In genomic region chr5:34195786-34196185, GRCm38 (mm10) we compare ENCODE assay signal across 26 mouse cellular contexts. TPM values are rescaled to one million over a fixed set of nuclear protein-coding genes. Genes with fewer than 3 reads are reported as not detected.
DNase-seq lines count a peak whose midpoint lies in the region; ATAC-seq lines count a peak whose summit lies in the region.
"Had no signal": no experiment of that assay in that cellular context is flagged by ENCODE, and none has a peak within 500 bp of the region (broad histone marks: within the 10 kb centered on the region; RNA-seq: fewer than 3 reads in every experiment).

No protein-coding gene starts in this region.

- H3K27me3 ChIP-seq in heart, embryonic 11.5 days (ENCODE audit: control insufficient read depth, insufficient read depth, low read length) = no peaks in the 10 kb centered on the region
- no peaks in the 10 kb centered on the region for H3K27me3 ChIP-seq in midbrain, embryonic 10.5 days (ENCODE audit: low read depth, poor library complexity, severe bottlenecking)
- H3K27me3 ChIP-seq in midbrain, embryonic 16.5 days (ENCODE audit: control insufficient read depth, insufficient read depth, low read depth, low read length) = no peaks in the 10 kb centered on the region
- H3K27me3 ChIP-seq: embryonic facial prominence, embryonic 12.5 days; forebrain, embryonic 15.5 days; heart, embryonic 15.5 days; lung, embryonic 15.5 days; midbrain, embryonic 13.5 days had no signal

- no peak overlapping the region for H3K27ac ChIP-seq in heart, embryonic 11.5 days (ENCODE audit: low read depth, low read length)
- 0 out of 2 replicates have a peak overlapping the region, but pooled peaks have one; percentile 9 for H3K27ac ChIP-seq in midbrain, embryonic 10.5 days (replicated peaks)
- H3K27ac ChIP-seq in midbrain, embryonic 16.5 days (ENCODE audit: low read length) = no peak overlapping the region
- H3K27ac ChIP-seq: embryonic facial prominence, embryonic 12.5 days; forebrain, embryonic 15.5 days; heart, embryonic 15.5 days; hindbrain, embryonic 14.5 days; limb, embryonic 12.5 days; lung, embryonic 15.5 days; midbrain, embryonic 13.5 days had no signal

- no peak overlapping the region for H3K4me2 ChIP-seq in heart, embryonic 11.5 days
- no peak overlapping the region for H3K4me2 ChIP-seq in midbrain, embryonic 16.5 days (ENCODE audit: low read length)
- H3K4me2 ChIP-seq: embryonic facial prominence, embryonic 12.5 days; forebrain, embryonic 15.5 days; heart, embryonic 15.5 days; hindbrain, embryonic 14.5 days; limb, embryonic 12.5 days; liver, embryonic 11.5 days; lung, embryonic 15.5 days; midbrain, embryonic 13.5 days had no signal

- H3K4me3 ChIP-seq in heart, embryonic 11.5 days (ENCODE audit: low read depth, low read length) = no peak overlapping the region
- no peak overlapping the region for H3K4me3 ChIP-seq in midbrain, embryonic 10.5 days
- H3K4me3 ChIP-seq in midbrain, embryonic 16.5 days (ENCODE audit: low read depth, low read length) = no peak overlapping the region
- H3K4me3 ChIP-seq: embryonic facial prominence, embryonic 12.5 days; forebrain, embryonic 15.5 days; heart, embryonic 15.5 days; limb, embryonic 12.5 days; lung, embryonic 15.5 days; midbrain, embryonic 13.5 days had no signal

- H3K9ac ChIP-seq in heart, embryonic 11.5 days (ENCODE audit: low read depth, low read length) = no peak overlapping the region
- H3K9ac ChIP-seq in midbrain, embryonic 16.5 days (ENCODE audit: low read depth, low read length) = no peak overlapping the region
- H3K9ac ChIP-seq: embryonic facial prominence, embryonic 12.5 days; forebrain, embryonic 15.5 days; heart, embryonic 15.5 days; hindbrain, embryonic 14.5 days; limb, embryonic 12.5 days; lung, embryonic 15.5 days; midbrain, embryonic 13.5 days had no signal

- no peaks in the 10 kb centered on the region; the same call in 1 of the 2 replicates for H3K4me1 ChIP-seq in heart, embryonic 11.5 days (ENCODE audit: control insufficient read depth, insufficient read depth, low read length)
- H3K4me1 ChIP-seq in midbrain, embryonic 10.5 days = no peaks in the 10 kb centered on the region
- no peaks in the 10 kb centered on the region for H3K4me1 ChIP-seq in midbrain, embryonic 16.5 days (ENCODE audit: control insufficient read depth, insufficient read depth, low read length)
- H3K4me1 ChIP-seq: embryonic facial prominence, embryonic 12.5 days; limb, embryonic 12.5 days; midbrain, embryonic 13.5 days had no signal

- H3K36me3 ChIP-seq in heart, embryonic 11.5 days (ENCODE audit: control insufficient read depth, insufficient read depth, low read length) = no peaks in the 10 kb centered on the region
- H3K36me3 ChIP-seq in midbrain, embryonic 10.5 days = no peaks in the 10 kb centered on the region
- no peaks in the 10 kb centered on the region; the same call in 1 of the 2 replicates for H3K36me3 ChIP-seq in midbrain, embryonic 16.5 days (ENCODE audit: control insufficient read depth, insufficient read depth, low read length)
- H3K36me3 ChIP-seq: embryonic facial prominence, embryonic 12.5 days; forebrain, embryonic 15.5 days; G1E; heart, embryonic 15.5 days; limb, embryonic 12.5 days; lung, embryonic 15.5 days; midbrain, embryonic 13.5 days had no signal

- DNase-seq in heart, postnatal 4 days = no peak
- DNase-seq in midbrain, embryonic 10.5 days (ENCODE audit: low spot score) = no peak
- DNase-seq in thymus, postnatal 4 days = peak; percentile 55
- no peak for DNase-seq in thymus, postnatal 10 days (ENCODE audit: low spot score in 2 of 2)
- DNase-seq in cerebellum, adult 9-11 months = no peak
- DNase-seq: adrenal gland, adult 8-10 months; cerebellum, adult 8-10 months; cerebellum, postnatal 36 days; embryo, embryonic 11 days; kidney, adult 9 months; kidney, postnatal 10 days; layer of hippocampus, postnatal 36 days had no signal

- ATAC-seq in heart, embryonic 11.5 days (replicated peaks; ENCODE audit: insufficient number of reproducible peaks, low FRiP score, low TSS enrichment) = peak; percentile 35; the same call in 1 of the 2 replicates
- no peak for ATAC-seq in midbrain, embryonic 16.5 days
- ATAC-seq: forebrain, embryonic 15.5 days; intestine, postnatal 0 days; midbrain, embryonic 13.5 days had no signal

- no peaks in the 10 kb centered on the region for H3K9me3 ChIP-seq in heart, embryonic 11.5 days (replicated peaks; ENCODE audit: control insufficient read depth, low read length)
- H3K9me3 ChIP-seq in midbrain, embryonic 10.5 days (replicated peaks) = no peaks in the 10 kb centered on the region
- H3K9me3 ChIP-seq in midbrain, embryonic 16.5 days (replicated peaks; ENCODE audit: control insufficient read depth, low read length, poor library complexity, severe bottlenecking) = no peaks in the 10 kb centered on the region
- H3K9me3 ChIP-seq: embryonic facial prominence, embryonic 12.5 days; forebrain, embryonic 15.5 days; G1E; heart, embryonic 15.5 days; limb, embryonic 12.5 days; lung, embryonic 15.5 days; midbrain, embryonic 13.5 days had no signal

- 87% methylated on average over 12 of the region's 12 CpGs for WGBS in heart, embryonic 11.5 days (ENCODE audit: insufficient replicate concordance)
- whole genome bisulfite sequencing in midbrain, embryonic 10.5 days = 92% methylated on average over 12 of the region's 12 CpGs
- WGBS in midbrain, embryonic 16.5 days = 92% methylated on average over 12 of the region's 12 CpGs

RNA-seq across cellular contexts. Expression of gene Mxd4, which starts 8.3 kb away (rescaled TPM):
- 23.3 and 26.7 TPM in 2 replicates for polyA plus RNA-seq in heart, embryonic 11.5 days (2014; fragmentation: Nextera tagmentation; extraction: Ambion mirVana)
- 10 to 100 TPM; 60.7 to 66.5 TPM for total RNA-seq in heart, postnatal 4 days (2021)
- 14.7 and 22.7 TPM in 2 replicates for polyA plus RNA-seq in midbrain, embryonic 10.5 days (2016; fragmentation: Nextera tagmentation; extraction: Ambion mirVana)
- polyA plus RNA-seq in midbrain, embryonic 16.5 days (2015; fragmentation: Nextera tagmentation; extraction: Ambion mirVana) = 32.0 and 33.9 TPM in 2 replicates

RNA-seq across cellular contexts. Expression of gene Haus3, which starts 26.5 kb away (rescaled TPM):
- 28.8 and 31.2 TPM in 2 replicates for polyA plus RNA-seq in heart, embryonic 11.5 days (2014; fragmentation: Nextera tagmentation; extraction: Ambion mirVana)
- 10 to 100 TPM; 11.5 to 12.5 TPM for total RNA-seq in heart, postnatal 4 days (2021)
- 46.5 and 52.2 TPM in 2 replicates for polyA plus RNA-seq in midbrain, embryonic 10.5 days (2016; fragmentation: Nextera tagmentation; extraction: Ambion mirVana)
- 10.5 and 14.4 TPM in 2 replicates for polyA plus RNA-seq in midbrain, embryonic 16.5 days (2015; fragmentation: Nextera tagmentation; extraction: Ambion mirVana)

RNA-seq across cellular contexts. Expression of gene Poln, which starts 26.5 kb away (rescaled TPM):
- 0.38 and 0.52 TPM in 2 replicates for polyA plus RNA-seq in heart, embryonic 11.5 days (2014; fragmentation: Nextera tagmentation; extraction: Ambion mirVana)
- under 1 TPM; 0.47 to 0.52 TPM for total RNA-seq in heart, postnatal 4 days (2021)
- polyA plus RNA-seq in midbrain, embryonic 10.5 days (2016; fragmentation: Nextera tagmentation; extraction: Ambion mirVana) = 0.66 and 1.2 TPM in 2 replicates
- 0.18 and 0.26 TPM in 2 replicates for polyA plus RNA-seq in midbrain, embryonic 16.5 days (2015; fragmentation: Nextera tagmentation; extraction: Ambion mirVana)
- total RNA-seq: hematopoietic stem cell, adult 5-6 weeks; monocyte, adult 5-6 weeks had no signal
- polyA plus RNA-seq: G1E; intestine, postnatal 0 days had no signal
